Mouse (Mus musculus): ENCODE measurements around the gene Pla2g7. TPM values are rescaled to one million over a fixed set of nuclear protein-coding genes. Genes with fewer than 3 reads are reported as not detected.

Pla2g7 gene
- polyA plus RNA-seq, 1 experiment from 2014 or later = 22.6 TPM

DNA sequence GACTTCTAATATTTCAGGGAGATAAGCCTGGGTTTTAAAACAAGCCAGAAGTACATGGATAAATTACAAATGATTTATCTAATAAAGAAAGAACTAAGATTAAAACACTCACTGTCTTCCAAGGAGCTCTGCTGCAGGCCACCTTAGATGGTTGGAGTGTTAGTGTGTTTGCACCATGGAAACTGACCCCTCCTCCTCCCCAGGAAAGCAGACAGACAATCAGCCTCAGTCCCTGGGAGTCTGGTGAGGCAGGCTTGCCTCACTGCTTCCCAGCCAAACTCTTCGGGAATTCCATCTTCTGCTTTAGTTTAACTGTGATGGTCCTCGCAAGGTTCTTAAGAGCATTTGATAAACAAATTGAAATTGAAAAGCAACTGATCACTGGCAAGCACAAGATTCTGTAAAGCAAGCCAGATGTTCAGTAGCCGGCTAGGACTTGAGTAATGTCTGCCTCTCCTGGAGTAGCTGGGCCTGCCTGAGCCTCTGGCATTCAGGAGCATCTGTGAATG, 16.7 kb upstream of the Pla2g7 start:
- no peak overlapping the region for H3K27ac ChIP-seq (replicated peaks)
- no peak overlapping the region for H3K4me2 ChIP-seq
- H3K9ac ChIP-seq = no peak overlapping the region
- H3K9me3 ChIP-seq (replicated peaks) = no peaks in the 10 kb centered on the region
- H3K27me3 ChIP-seq = no peaks in the 10 kb centered on the region
- no peak for ATAC-seq (ENCODE audit: insufficient read depth)
- 59% methylated on average over 3 of the region's 3 CpGs for WGBS (ENCODE audit: insufficient replicate concordance)
- no peaks in the 10 kb centered on the region for H3K4me1 ChIP-seq (replicated peaks)
- no peak overlapping the region for H3K4me3 ChIP-seq (replicated peaks)
- H3K36me3 ChIP-seq (replicated peaks) = no peaks in the 10 kb centered on the region

DNA sequence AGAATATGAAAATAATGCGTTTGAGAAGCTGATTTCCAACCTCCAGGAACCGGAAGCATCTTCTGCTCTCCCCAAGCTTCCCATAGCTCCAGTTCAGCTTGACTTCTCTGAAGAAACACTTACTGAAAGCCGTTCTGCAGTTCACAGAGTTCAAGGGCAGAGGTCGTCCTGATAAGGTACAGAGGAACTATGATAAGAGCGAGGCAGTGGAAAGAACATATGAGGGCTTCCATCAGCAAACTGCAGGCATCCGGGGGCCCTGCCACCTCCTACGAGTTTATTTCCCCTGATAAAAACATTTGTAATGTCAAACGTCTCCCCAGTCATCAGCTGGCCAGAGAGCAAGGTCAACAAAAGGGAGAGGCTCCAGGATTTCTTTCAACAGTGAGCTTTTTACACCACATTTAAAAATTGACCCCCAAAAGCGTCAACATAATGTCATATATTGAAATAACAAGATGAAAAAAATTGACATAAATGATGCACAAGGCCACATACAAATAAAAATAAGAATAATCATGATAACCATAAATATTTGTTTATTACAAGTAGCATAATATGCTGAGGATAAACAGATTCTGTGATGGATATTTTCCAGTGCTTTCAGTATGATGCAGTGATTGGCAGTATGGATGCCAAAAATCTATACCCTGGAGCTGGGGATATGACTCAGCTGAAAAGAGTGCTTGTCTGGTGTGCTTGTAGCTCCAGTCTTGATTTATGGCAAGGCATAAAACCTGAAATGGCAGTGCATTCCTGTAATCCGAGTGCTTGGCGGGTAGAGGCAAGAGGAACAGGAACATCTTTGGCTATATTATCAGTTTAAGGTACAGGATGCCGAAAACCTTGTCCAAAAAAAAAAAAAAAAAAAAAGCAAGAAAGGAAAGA, 13.1 kb upstream of the Pla2g7 start:
- H3K36me3 ChIP-seq (replicated peaks) = no peaks in the 10 kb centered on the region
- no peaks in the 10 kb centered on the region for H3K27me3 ChIP-seq
- 0 out of 2 replicates have a peak, but pooled peaks cover 2% of the 10 kb centered on the region for H3K4me1 ChIP-seq (replicated peaks)
- H3K9me3 ChIP-seq (replicated peaks) = no peaks in the 10 kb centered on the region
- no peak overlapping the region for H3K9ac ChIP-seq
- no peak overlapping the region for H3K4me2 ChIP-seq
- no peak overlapping the region for H3K4me3 ChIP-seq (replicated peaks)
- no peak overlapping the region for H3K27ac ChIP-seq (replicated peaks)
- WGBS (ENCODE audit: insufficient replicate concordance) = 22% methylated on average over 12 of the region's 12 CpGs
- ATAC-seq (ENCODE audit: insufficient read depth) = no peak

DNA sequence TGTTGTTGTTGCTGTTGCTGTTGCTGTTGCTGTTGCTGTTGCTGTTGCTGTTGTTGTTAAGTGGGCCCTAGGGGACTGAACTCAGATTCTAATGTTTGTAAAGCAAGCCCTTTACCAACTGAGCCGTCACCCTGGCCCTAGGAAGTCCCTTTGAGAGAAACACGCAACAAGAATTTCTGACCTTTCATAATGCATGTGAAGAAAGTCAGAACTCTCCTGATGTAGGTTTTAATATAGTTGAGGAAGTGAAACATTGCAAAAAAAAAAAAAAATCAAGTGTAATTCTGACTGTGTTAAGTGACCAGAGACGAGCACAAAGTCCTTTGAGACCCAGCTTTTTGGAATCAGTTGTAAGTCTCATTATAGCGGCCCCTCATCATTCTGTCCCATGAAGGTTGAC, 10.8 kb upstream of the Pla2g7 start:
- no peak overlapping the region for H3K4me2 ChIP-seq
- no peaks in the 10 kb centered on the region for H3K27me3 ChIP-seq
- 63% methylated on average over 4 of the region's 4 CpGs for WGBS (ENCODE audit: insufficient replicate concordance)
- H3K9me3 ChIP-seq (replicated peaks) = no peaks in the 10 kb centered on the region
- no peaks in the 10 kb centered on the region for H3K36me3 ChIP-seq (replicated peaks)
- 0 out of 2 replicates have a peak, but pooled peaks cover 2% of the 10 kb centered on the region for H3K4me1 ChIP-seq (replicated peaks)
- ATAC-seq (ENCODE audit: insufficient read depth) = no peak
- H3K9ac ChIP-seq = no peak overlapping the region
- no peak overlapping the region for H3K4me3 ChIP-seq (replicated peaks)
- no peak overlapping the region for H3K27ac ChIP-seq (replicated peaks)

DNA sequence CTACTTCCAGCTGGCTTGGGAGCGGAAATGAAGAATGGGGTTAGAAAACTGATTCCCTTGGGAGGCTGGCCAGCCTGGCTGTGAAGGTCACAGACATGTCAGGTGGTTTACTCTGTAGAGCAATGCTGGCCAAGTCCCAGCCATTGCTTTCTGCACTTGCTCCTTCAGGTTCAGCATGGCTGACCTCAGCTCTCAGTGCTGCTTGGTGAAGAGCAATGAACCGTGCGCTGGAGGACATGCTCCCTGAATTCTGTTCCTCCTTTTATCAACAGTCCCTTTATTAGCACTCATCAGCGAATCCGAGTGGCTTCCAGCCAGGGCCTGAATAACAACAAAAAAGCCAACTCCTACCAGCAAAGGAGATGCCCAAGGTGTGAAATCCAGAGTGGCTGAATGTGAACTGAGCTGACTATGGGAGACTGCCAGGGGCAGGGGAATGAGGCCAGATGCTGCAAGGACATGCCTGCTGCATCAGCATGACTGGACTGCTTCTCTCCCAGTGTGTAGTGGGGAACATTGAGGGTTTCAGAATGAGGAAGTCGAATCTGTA, 10.3 kb upstream of the Pla2g7 start:
- H3K4me3 ChIP-seq (replicated peaks) = no peak overlapping the region
- H3K4me2 ChIP-seq = no peak overlapping the region
- H3K4me1 ChIP-seq (replicated peaks) = 0 out of 2 replicates have a peak, but pooled peaks cover 2% of the 10 kb centered on the region
- H3K9ac ChIP-seq = no peak overlapping the region
- 50% methylated on average over 6 of the region's 6 CpGs for WGBS (ENCODE audit: insufficient replicate concordance)
- H3K27me3 ChIP-seq = no peaks in the 10 kb centered on the region
- ATAC-seq (ENCODE audit: insufficient read depth) = peak; percentile 25; the same call in 1 of the 2 replicates
- no peak overlapping the region for H3K27ac ChIP-seq (replicated peaks)
- no peaks in the 10 kb centered on the region for H3K36me3 ChIP-seq (replicated peaks)
- no peaks in the 10 kb centered on the region for H3K9me3 ChIP-seq (replicated peaks)

DNA sequence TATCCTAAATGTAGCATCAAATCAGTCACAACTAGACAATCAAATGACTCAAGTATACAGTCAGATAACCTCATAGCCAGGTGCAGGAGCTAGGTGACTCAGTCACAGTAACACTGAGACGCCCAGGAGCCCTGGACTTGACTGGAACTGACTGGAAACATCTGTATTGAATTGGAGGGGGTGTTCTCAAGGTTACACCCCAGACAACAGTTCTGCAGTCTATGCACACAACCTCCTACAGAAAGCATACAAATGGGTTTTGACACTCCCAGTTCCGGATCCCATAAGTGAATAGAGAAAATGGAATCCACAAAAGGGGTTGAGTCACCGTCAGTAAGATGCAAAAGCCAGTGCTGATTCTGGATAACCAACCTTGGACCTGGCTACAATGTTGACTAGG, 9.2 kb upstream of the Pla2g7 start:
- H3K4me1 ChIP-seq (replicated peaks) = 0 out of 2 replicates have a peak, but pooled peaks cover 2% of the 10 kb centered on the region
- 52% methylated on average over 3 of the region's 3 CpGs for WGBS (ENCODE audit: insufficient replicate concordance)

GRCm38 (mm10) chr17:43563192-43563987, 4.5 kb upstream of the Pla2g7 start:
- no peaks in the 10 kb centered on the region for H3K9me3 ChIP-seq (replicated peaks)
- H3K27me3 ChIP-seq = no peaks in the 10 kb centered on the region
- no peak for ATAC-seq (ENCODE audit: insufficient read depth)
- no peaks in the 10 kb centered on the region for H3K36me3 ChIP-seq (replicated peaks)
- no peak overlapping the region for H3K9ac ChIP-seq
- 61% methylated on average over 7 of the region's 7 CpGs for WGBS (ENCODE audit: insufficient replicate concordance)
- H3K4me3 ChIP-seq (replicated peaks) = no peak overlapping the region
- no peak overlapping the region for H3K4me2 ChIP-seq
- H3K27ac ChIP-seq (replicated peaks) = no peak overlapping the region
- no peaks in the 10 kb centered on the region for H3K4me1 ChIP-seq (replicated peaks)

More for the DNA sequence above, 9.2 kb upstream of the Pla2g7 start:
- no peaks in the 10 kb centered on the region for H3K27me3 ChIP-seq
- no peak overlapping the region for H3K27ac ChIP-seq (replicated peaks)
- no peak for ATAC-seq (ENCODE audit: insufficient read depth)
- H3K4me3 ChIP-seq (replicated peaks) = no peak overlapping the region
- H3K36me3 ChIP-seq (replicated peaks) = no peaks in the 10 kb centered on the region
- no peak overlapping the region for H3K4me2 ChIP-seq
- no peak overlapping the region for H3K9ac ChIP-seq
- H3K9me3 ChIP-seq (replicated peaks) = no peaks in the 10 kb centered on the region

GRCm38 (mm10) chr17:43567593-43567991, 306 bp upstream of the Pla2g7 start:
- H3K27me3 ChIP-seq = no peaks in the 10 kb centered on the region
- H3K4me3 ChIP-seq (replicated peaks) = peak overlapping the region; percentile 44
- no peaks in the 10 kb centered on the region for H3K9me3 ChIP-seq (replicated peaks)
- WGBS (ENCODE audit: insufficient replicate concordance) = 20% methylated on average over 12 of the region's 12 CpGs
- 0 out of 2 replicates have a peak, but pooled peaks cover 5% of the 10 kb centered on the region for H3K4me1 ChIP-seq (replicated peaks)
- peak overlapping the region; percentile 61 for H3K4me2 ChIP-seq
- no peak for ATAC-seq (ENCODE audit: insufficient read depth)
- no peak overlapping the region for H3K27ac ChIP-seq (replicated peaks)
- H3K9ac ChIP-seq = no peak overlapping the region
- H3K36me3 ChIP-seq (replicated peaks) = no peaks in the 10 kb centered on the region

- Histone ChIP-seq H3K27ac (replicated peaks) (no peak overlapping the region), H3K4me3 (replicated peaks) (no peak overlapping the region), H3K9ac (no peak overlapping the region), H3K4me1 (replicated peaks) (0 out of 2 replicates have a peak, but pooled peaks cover 5% of the 10 kb centered on the region), H3K27me3 (no peaks in the 10 kb centered on the region), H3K4me2 (no peak overlapping the region), H3K9me3 (replicated peaks) (no peaks in the 10 kb centered on the region), H3K36me3 (replicated peaks) (no peaks in the 10 kb centered on the region)
- ATAC-seq (ENCODE audit: insufficient read depth) = no peak
- 43% methylated on average over 7 of the region's 7 CpGs for WGBS (ENCODE audit: insufficient replicate concordance)
Observed at GRCm38 (mm10) chr17:43569287-43569686, 1.4 kb downstream of the Pla2g7 start.

DNA sequence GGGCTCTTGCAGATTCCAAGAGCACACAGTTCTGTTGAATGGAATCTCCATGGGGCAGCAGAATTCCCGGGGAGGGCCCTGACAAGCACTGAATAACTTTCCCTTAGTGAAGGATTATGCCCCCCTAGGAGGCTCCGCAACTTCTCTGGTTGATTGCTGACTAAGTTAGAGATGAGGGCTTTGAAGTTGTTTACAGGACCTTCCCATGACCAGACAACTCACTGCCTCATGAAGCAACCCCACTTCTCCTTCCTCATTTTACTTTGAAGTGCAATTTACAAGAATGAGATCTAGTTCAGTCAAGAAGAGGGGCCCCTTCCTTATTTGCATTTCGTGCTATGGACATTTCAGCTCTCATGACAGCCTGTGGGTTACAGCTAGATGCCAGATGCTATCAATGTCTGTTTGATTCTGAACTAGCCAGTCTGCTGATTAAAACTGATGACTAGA, 5.8 kb downstream of the Pla2g7 start:
- 17% methylated on average over 3 of the region's 3 CpGs for WGBS (ENCODE audit: insufficient replicate concordance)
- no peak overlapping the region for H3K4me2 ChIP-seq
- no peaks in the 10 kb centered on the region for H3K27me3 ChIP-seq
- ATAC-seq (ENCODE audit: insufficient read depth) = 0 out of 2 replicates have a peak, but pooled peaks have one; percentile 12
- H3K27ac ChIP-seq (replicated peaks) = no peak overlapping the region
- no peaks in the 10 kb centered on the region for H3K9me3 ChIP-seq (replicated peaks)
- no peaks in the 10 kb centered on the region for H3K36me3 ChIP-seq (replicated peaks)
- 0 out of 2 replicates have a peak, but pooled peaks cover 5% of the 10 kb centered on the region for H3K4me1 ChIP-seq (replicated peaks)
- H3K4me3 ChIP-seq (replicated peaks) = no peak overlapping the region
- no peak overlapping the region for H3K9ac ChIP-seq

DNA sequence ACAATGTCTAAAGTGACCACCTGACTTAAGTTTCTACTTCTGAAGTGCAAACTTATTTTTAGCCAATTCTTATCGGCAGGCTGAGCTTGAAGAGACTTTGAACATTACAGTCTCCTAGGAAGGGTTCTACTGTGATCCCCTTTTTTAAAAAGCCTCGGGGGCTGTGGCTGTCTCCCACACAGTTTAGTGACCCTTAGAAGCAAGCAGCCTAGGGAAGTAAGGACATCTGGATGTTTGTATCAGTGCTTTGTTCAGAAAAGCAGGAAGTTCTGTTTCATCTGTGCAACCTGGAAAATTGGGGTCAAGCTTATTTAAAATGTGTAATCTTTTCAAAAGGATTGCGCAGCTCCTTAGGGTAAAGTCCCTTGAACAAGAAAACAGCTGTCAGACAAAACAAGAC, 12.6 kb downstream of the Pla2g7 start:
- no peaks in the 10 kb centered on the region for H3K9me3 ChIP-seq (replicated peaks)
- no peak overlapping the region for H3K4me3 ChIP-seq (replicated peaks)
- H3K27me3 ChIP-seq = no peaks in the 10 kb centered on the region
- H3K4me2 ChIP-seq = no peak overlapping the region
- H3K27ac ChIP-seq (replicated peaks) = no peak overlapping the region
- 52% methylated on average over 3 of the region's 3 CpGs for WGBS (ENCODE audit: insufficient replicate concordance)
- H3K36me3 ChIP-seq (replicated peaks) = no peaks in the 10 kb centered on the region
- no peak overlapping the region for H3K9ac ChIP-seq
- ATAC-seq (ENCODE audit: insufficient read depth) = no peak
- H3K4me1 ChIP-seq (replicated peaks) = peaks cover 13% of the 10 kb centered on the region

All from liver, embryonic 15.5 days (tissue).